Mouse (Mus musculus) gastrocnemius, adult 2 months (tissue): ENCODE results near the gene Gm27021. TPM values are rescaled to one million over a fixed set of nuclear protein-coding genes. Genes with fewer than 3 reads are reported as not detected.

ENCODE experiments used
- DNase-seq: peaks from one replicate; pipeline ENCODE4 v3.0.0; 2022
- H3K27ac ChIP-seq: fragments of 200-600 bp; 2 replicates; pipeline ENCODE4 v1.8.1; 2022; ENCODE audit warnings: mild to moderate bottlenecking
- H3K4me3 ChIP-seq: fragments of 200-600 bp; 2 replicates; pipeline ENCODE4 v1.8.1; 2022; ENCODE audit warnings: mild to moderate bottlenecking, moderate library complexity
- CTCF ChIP-seq: fragments of 200-600 bp; IDR thresholded peaks from 2 replicates; pipeline ENCODE4 v1.8.1; 2022; ENCODE audit warnings: antibody characterized with exemption, mild to moderate bottlenecking, moderate library complexity
- intact Hi-C: fragments of 180-260 bp; cut with DNase I; formaldehyde crosslinking; loops from one replicate; pipeline ENCODE4 v1.15.1; 2025
- long read RNA-seq, 2 experiments: library from polyadenylated mRNA; stranded (forward); transcript quantifications; one replicate each; pipeline ENCODE4 v2.0.0; 2021
- total RNA-seq, 2 experiments: library from RNA; stranded (reverse); gene quantifications; 2 replicates each; pipeline ENCODE4 v1.2.3; 2021

Gene Gm27021
- not detected for total RNA-seq
- long read RNA-seq, experiment 1: 0 reads
- long read RNA-seq, experiment 2: 0 reads

DNA sequence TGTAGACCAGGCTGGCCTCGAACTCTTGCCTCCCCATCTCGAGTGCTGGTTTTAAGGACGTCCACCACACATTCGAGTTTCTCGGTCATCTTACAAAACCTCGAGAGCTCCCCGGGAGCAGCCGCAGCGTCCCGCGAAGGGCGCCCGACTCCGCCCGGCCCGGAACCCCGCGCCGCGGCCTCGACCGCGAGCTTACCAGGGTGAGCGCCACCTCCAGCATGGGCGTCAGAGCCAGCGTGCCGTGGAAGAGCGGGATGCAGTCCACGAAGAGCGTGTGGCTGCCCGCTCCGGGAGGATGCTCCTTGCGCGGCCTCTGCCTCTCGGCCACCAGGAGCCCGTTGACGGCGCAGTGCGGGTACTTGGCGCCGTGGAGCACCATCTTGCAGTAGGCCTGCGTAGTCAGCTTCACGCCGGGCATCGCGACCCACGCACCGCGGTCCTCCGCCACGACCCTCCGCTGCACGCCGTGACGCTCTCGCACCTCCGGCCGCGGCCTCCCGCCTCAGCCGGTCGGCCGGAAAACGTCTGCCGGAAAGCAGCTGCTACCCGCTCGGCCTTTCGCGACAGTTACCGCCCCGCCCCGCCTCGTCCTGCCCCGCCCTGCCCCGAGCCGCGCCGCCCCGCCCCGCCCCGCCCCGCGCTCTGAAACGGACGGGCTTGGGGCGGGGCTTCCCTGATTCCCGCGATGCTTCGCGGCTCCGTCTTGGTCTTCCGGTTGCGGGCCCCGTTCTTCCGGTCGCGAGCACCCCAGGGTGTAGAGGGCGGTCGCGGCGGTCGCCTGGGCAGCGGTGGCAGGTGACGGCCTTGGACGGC lies at the start of gene Gm27021, which contains the start of gene Cox4i1:
TSS of gene Gm27021 (minus strand) at position 519 of the 813 bp plus-strand sequence.
TSS of gene Cox4i1 (plus strand) at position 662 of the 813 bp plus-strand sequence.
- TF ChIP-seq CTCF: no peak; the same call in 1 of the 2 replicates
- intact Hi-C loops: no loop called here
- H3K27ac ChIP-seq: peak within 1 kb of the TSS; percentile 98
- peak; percentile 96 for DNase-seq
- peak within 1 kb of the TSS; percentile 85 for H3K4me3 ChIP-seq

DNA sequence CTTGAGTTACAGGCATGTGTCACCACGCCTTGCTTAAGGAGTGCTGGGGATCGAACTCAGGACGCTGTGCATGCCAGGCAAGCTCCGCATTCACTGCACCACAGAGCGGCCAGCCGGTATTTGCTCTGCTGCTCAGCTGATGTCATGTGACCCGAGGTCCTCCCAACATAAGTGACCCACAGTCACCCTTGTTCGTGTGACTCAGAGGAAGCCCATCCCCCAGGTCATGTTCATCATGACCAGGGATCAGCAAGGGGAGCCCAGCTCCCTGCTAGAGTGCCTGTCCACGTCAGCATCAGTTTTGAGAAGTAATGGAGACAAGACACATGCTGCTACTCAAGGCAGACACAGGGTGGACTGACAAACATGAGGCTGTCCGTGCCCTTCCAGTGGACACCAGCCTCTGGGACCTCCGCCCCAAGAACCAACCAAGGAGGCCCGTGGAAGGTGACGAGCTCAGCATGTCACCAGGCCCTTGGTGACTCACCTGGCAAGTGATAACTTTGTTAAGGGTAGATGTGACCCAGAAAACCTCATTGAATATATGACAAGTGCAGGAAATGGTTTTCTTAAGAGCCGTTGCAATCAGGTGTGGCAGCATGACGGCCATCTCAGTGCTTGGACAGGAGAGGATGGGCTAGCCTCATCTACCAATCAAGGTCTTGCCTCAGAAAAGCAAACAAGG lies 48.3 kb upstream of the Gm27021 start:
- TF ChIP-seq CTCF: no peak
- Histone ChIP-seq H3K27ac (no peak overlapping the region), H3K4me3 (no peak overlapping the region)
- intact Hi-C loops: no loop called here
- no peak for DNase-seq

DNA sequence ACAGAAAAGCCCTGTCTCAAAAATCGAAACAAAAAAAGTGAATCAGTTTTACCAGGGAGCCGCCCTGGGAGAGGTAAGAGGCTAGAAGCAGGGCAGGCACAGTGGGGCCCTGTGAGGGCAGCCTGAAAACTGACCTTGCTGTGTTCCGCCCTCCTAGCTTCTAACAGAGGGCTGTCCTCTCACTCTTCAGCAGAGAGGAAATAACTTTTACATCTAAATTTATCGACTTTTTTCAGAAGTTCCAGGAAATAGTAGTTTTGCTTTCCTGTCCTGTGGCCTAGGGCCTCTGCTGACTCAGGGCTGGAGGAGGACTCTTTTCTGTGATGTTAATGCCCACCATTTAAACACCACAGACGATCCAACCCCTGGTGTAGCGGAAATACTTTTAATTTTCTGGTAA lies 47.3 kb upstream of the Gm27021 start:
- no peak for TF ChIP-seq CTCF
- no peak overlapping the region for H3K27ac ChIP-seq
- intact Hi-C loops: no loop called here
- no peak for DNase-seq
- H3K4me3 ChIP-seq: no peak overlapping the region

DNA sequence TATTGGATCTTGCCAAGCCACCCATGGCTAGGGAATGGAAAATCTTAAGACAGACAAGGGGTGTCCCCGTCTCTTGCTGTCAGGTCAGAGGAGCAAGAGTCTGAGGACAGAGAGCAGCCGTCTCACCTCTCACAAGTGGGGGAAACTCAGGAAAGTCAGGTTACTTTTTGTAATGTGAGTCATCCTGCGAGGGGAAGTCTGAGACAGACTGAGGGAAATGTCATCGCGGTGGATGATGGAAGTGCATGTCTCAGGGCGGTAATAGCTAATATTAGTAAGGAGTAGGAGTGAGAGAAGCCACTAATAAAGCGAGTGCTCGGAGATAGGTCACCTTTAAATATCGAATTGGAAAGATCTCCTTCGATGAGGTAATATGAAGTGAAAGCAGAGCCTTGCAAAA lies 41.3 kb upstream of the Gm27021 start:
- intact Hi-C loops: no loop called here
- no peak overlapping the region for H3K4me3 ChIP-seq
- no peak for DNase-seq
- no peak for TF ChIP-seq CTCF
- H3K27ac ChIP-seq: no peak overlapping the region

DNA sequence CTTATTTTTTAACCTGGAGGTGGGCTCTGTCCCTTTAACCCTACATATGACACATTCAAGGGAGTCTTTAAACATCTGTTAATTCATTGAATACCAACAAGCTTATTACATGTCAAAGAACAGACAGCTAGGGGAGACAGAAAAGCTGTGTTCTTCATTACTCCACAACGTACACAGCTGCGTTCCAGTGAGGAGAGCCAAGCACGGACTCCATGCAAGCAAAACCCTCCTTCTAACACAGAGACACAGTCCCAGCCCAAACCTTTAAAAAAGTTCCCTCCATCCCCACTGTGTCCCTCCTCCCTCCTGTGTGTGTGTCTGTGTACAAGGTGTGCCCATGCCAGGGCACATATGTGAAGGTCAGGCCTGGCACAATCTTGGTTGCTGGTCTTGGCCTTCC lies 38.3 kb upstream of the Gm27021 start:
- Histone ChIP-seq H3K27ac (no peak overlapping the region), H3K4me3 (no peak overlapping the region)
- intact Hi-C loops: no loop called here
- no peak for TF ChIP-seq CTCF
- DNase-seq: no peak

DNA sequence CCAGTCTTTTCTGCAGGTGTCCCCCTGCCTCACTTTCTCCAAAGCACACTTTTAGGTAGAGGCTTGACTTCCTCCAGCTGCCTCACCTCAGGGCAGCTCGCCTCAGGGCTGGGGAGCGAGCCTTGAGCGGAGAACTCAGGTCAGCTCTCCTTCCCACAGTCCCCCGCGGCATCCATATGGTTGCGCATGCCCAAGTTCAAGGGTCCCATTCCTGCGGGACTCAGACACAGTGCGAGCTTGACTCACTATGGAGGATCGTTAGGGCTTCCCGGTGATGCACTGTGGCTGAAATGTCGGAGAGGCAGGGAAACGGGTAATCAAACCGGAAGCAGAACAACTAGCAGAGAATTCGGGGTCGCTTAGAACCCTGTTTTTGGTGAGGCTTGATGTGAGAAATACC lies 37.3 kb upstream of the Gm27021 start:
- intact Hi-C loops: no loop called here
- DNase-seq: no peak
- no peak for TF ChIP-seq CTCF
- Histone ChIP-seq H3K4me3 (no peak overlapping the region), H3K27ac (no peak overlapping the region)

DNA sequence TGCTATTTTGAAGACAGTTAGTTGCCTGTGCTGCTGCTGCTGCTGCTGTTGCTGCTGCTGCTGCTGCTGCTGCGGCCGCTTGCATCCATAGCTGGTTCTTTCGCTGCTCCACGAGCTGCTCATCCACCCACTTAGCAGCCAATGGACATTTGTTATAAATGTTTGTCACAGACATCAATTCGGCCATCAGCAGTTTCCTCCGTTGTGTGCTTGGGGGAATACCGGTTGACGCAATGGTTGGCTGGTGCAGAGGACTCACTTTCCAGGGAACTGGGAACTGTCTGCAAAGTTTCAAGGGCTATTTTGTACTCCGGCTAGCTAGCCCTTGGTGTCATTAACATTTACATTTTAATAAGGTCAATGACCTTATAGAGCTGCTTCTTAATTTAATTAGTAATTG lies 36.3 kb upstream of the Gm27021 start:
- H3K4me3 ChIP-seq: no peak overlapping the region
- intact Hi-C loops: no loop called here
- peak; percentile 61 for DNase-seq
- no peak for TF ChIP-seq CTCF
- no peak overlapping the region for H3K27ac ChIP-seq

DNA sequence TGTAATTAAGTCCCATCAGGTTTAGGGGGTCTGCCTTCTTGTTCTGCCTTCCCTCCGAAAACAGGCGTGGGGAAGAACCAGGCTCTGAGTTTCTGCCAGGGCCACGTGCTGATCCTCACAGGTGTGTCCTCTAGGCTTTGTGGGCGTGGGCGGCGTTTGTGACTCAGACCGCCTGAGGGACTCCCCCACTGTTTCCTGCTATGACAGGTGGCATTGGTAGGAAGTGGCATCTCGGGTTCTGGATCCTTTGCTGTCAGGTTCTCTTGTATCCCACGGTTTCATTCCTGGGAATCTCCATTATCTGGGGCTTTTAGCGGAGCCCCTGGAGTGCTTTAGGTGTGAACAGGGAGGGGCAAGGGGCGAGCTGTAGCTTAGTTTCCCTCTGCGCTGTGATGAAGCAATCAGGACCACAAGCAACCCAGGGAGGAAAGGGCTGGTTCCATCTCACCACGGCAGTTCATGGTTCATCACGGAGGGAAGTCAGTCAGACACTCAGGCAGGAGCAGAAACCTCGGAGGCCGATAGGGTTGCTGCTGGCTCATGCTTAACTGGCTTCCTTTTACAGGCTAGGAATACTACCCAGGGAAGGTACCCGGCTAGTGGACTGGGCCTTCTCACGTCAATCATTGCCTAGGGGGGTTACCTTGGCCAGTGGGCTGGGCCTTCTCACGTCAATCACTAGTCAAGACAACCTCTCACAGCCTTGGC lies 34.0 kb upstream of the Gm27021 start:
- TF ChIP-seq CTCF: no peak
- H3K27ac ChIP-seq: no peak overlapping the region
- intact Hi-C loops: no loop called here
- H3K4me3 ChIP-seq: no peak overlapping the region
- DNase-seq: no peak

DNA sequence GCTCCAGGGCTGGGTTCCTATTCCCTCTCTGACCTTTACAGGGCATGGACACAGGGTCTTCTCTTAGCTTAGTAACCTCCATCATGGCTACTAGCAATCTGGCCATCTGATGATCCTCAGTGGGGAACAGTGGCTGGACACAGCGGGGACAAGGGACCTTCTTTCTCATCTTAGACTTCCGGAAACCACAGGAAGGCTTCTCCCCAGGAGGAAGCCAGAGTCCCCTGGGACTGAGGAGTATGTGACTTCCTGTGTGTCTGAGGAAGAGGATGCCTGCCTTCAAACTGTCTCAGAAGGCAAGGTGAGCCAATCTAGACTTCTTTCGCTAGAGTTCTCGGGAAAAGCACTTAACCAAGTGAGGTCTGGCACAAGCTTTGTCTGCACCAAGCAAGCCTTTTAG lies 32.2 kb upstream of the Gm27021 start:
- Histone ChIP-seq H3K27ac (no peak overlapping the region), H3K4me3 (no peak overlapping the region)
- DNase-seq: no peak
- no peak for TF ChIP-seq CTCF
- intact Hi-C loops: no loop called here

DNA sequence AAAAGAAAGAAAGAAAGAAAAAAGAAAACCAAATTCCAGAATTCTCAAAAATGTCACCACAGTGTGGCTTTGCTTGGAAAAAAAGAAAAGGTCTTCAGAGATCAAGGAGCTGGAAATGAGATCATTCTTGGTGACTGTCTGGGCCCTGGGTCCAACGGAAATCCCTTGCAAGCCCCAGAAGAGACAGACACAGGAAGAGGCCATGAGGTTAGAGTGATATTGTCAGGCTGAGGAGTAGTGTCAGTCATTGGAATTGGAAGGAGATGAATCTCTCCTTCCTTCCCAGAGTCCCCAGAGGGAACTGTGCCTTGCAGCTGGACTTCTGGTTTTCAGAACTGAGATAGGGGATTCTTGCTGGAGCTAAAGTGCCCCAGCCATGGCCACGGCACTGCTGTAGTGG lies 31.7 kb upstream of the Gm27021 start:
- H3K27ac ChIP-seq: no peak overlapping the region
- no peak for TF ChIP-seq CTCF
- intact Hi-C loops: no loop called here
- no peak overlapping the region for H3K4me3 ChIP-seq
- no peak for DNase-seq

DNA sequence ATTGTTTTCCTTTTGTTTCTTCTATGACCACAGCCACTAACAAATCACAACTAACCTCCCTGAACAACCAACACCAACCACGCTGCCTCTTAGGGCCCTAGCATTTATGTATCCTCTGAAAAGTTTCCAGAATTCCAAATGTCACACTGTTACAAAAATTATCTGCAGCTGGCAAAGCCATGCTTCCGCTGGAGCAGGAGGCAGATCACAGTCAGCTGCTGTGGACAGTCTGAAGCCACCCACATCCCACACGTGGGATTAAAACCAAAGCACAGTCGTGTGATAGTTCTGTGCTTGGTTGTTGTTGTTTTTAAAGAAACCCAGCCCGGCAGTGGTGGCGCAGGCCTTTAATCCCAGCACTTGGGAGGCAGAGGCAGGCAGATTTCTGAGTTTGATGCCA lies 31.2 kb upstream of the Gm27021 start:
- Histone ChIP-seq H3K27ac (peak overlapping the region; percentile 28; the same call in 1 of the 2 replicates), H3K4me3 (no peak overlapping the region)
- DNase-seq: no peak
- TF ChIP-seq CTCF: no peak
- intact Hi-C loops: no loop called here

DNA sequence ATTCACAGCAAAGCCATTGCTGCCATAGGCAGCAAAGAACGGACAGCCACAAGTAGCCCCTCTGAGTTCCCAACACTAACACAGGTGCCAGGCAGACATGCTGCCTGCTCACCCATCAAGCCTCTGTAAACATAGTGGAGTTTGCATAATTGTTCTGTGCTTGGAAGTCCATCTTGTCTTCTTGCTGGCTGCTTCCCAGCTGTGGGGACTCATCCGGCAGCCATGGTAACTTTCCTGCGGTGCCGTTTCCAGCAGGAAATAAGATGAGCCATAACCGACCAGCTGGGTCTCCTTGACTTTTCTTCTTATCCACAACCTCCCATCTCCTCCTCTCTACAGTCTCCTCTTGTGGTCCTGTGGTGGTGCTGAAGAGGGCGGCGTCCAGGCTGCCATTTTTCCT lies 30.5 kb upstream of the Gm27021 start:
- H3K4me3 ChIP-seq: no peak overlapping the region
- intact Hi-C loops: no loop called here
- DNase-seq: no peak
- TF ChIP-seq CTCF: no peak
- no peak overlapping the region for H3K27ac ChIP-seq

DNA sequence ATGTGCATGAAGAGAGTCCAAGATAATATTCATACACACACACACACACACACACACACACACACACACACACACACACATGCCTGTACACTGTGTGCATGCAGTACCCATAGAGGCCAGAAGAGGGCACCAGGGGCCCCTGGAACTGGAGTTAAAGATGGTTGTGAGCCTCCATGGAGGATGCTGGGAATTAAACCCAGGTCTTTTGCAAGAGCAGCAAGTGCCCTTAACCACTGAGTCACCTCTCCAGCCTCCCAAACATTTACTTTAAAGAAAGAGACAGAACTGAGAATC lies 30.0 kb upstream of the Gm27021 start:
- intact Hi-C loops: no loop called here
- H3K4me3 ChIP-seq: no peak overlapping the region
- peak; percentile 61 for TF ChIP-seq CTCF
- no peak for DNase-seq
- no peak overlapping the region for H3K27ac ChIP-seq
